Mouse (Mus musculus): ENCODE results near the gene Lrrc8e. TPM values are rescaled to one million over a fixed set of nuclear protein-coding genes. Genes with fewer than 3 reads are reported as not detected.
A peak's percentile ranks its signal among the peaks of the same experiment; 100 is the strongest.

The Lrrc8e gene
- polyA plus RNA-seq, 1 experiment from 2014 or later, result not detected

DNA sequence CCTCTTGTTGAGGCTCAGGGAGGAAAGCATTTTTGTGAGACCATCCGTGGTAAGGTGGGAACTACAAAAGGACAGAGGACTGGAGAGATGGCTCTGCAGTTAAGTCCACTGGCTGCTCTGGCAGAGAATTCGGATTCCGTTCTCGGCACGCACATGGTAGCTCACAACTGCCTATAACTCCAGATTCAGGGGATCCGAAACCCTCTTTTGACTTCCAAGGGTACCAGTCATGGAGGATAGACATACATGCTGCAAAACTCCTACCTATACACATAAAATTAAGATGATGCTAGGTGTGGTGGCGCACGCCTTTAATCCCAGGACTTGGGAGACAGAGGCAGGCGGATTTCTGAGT lies 49.5 kb downstream of the Lrrc8e start:
- H3K4me3 ChIP-seq (ENCODE audit: low read depth, low read length), result peak overlapping the region; percentile 66
- 24% methylated on average over 9 of the region's 9 CpGs for whole genome bisulfite sequencing
- H3K27ac ChIP-seq (ENCODE audit: low read length), result peak overlapping the region; percentile 81
- H3K9me3 ChIP-seq (replicated peaks; ENCODE audit: control insufficient read depth, low read length, poor library complexity, severe bottlenecking), result no peaks in the 10 kb centered on the region
- peak overlapping the region; percentile 56 for H3K4me2 ChIP-seq (ENCODE audit: low read length)
- ATAC-seq, result no peak
- peaks cover 11% of the 10 kb centered on the region for H3K4me1 ChIP-seq (ENCODE audit: control insufficient read depth, insufficient read depth, low read length)
- H3K36me3 ChIP-seq (ENCODE audit: control insufficient read depth, insufficient read depth, low read length), result peaks cover 16% of the 10 kb centered on the region
- H3K9ac ChIP-seq (ENCODE audit: low read depth, low read length), result peak overlapping the region; percentile 74
- no peaks in the 10 kb centered on the region for H3K27me3 ChIP-seq (ENCODE audit: control insufficient read depth, insufficient read depth, low read depth, low read length)

Other genes starting within 250 kb of the Lrrc8e start
- gene Cd209f, start 121.0 kb upstream of the Lrrc8e start, polyA plus RNA-seq (2015; fragmentation: Nextera tagmentation; extraction: Ambion mirVana), result 0.24 and 0.31 TPM in 2 replicates
- not detected in 2 replicates for gene Cd209g, start 92.7 kb upstream of the Lrrc8e start, polyA plus RNA-seq (2015; fragmentation: Nextera tagmentation; extraction: Ambion mirVana)
- gene Evi5l, start 60.3 kb upstream of the Lrrc8e start, polyA plus RNA-seq (2015; fragmentation: Nextera tagmentation; extraction: Ambion mirVana), result 123 and 131 TPM in 2 replicates
- 51.2 and 58.5 TPM in 2 replicates for gene Prr36, start 9.4 kb upstream of the Lrrc8e start, polyA plus RNA-seq (2015; fragmentation: Nextera tagmentation; extraction: Ambion mirVana)
- 26.8 and 29.9 TPM in 2 replicates for gene Map2k7, start 11.9 kb downstream of the Lrrc8e start, polyA plus RNA-seq (2015; fragmentation: Nextera tagmentation; extraction: Ambion mirVana)
- 0.73 and 1.8 TPM in 2 replicates for gene Gm49320, start 12.0 kb downstream of the Lrrc8e start, polyA plus RNA-seq (2015; fragmentation: Nextera tagmentation; extraction: Ambion mirVana)
- gene Tgfbr3l, start 21.4 kb downstream of the Lrrc8e start, polyA plus RNA-seq (2015; fragmentation: Nextera tagmentation; extraction: Ambion mirVana), result 4.1 and 5.2 TPM in 2 replicates
- 62.2 and 62.9 TPM in 2 replicates for gene Snapc2, start 26.3 kb downstream of the Lrrc8e start, polyA plus RNA-seq (2015; fragmentation: Nextera tagmentation; extraction: Ambion mirVana)
- gene Ctxn1, start 32.4 kb downstream of the Lrrc8e start, polyA plus RNA-seq (2015; fragmentation: Nextera tagmentation; extraction: Ambion mirVana), result 258 and 267 TPM in 2 replicates
- 45.3 and 48.1 TPM in 2 replicates for gene Timm44, start 49.1 kb downstream of the Lrrc8e start, polyA plus RNA-seq (2015; fragmentation: Nextera tagmentation; extraction: Ambion mirVana)
- gene Ccl25, start 98.4 kb downstream of the Lrrc8e start, polyA plus RNA-seq (2015; fragmentation: Nextera tagmentation; extraction: Ambion mirVana), result 18.4 and 18.8 TPM in 2 replicates
- gene Elavl1, start 98.6 kb downstream of the Lrrc8e start, polyA plus RNA-seq (2015; fragmentation: Nextera tagmentation; extraction: Ambion mirVana), result 85.9 and 100 TPM in 2 replicates